Mouse (Mus musculus) G1E (cell line): ENCODE data around the gene Ggps1.

Experiments
- CTCF ChIP-seq: IDR thresholded peaks from 2 replicates; pipeline ENCODE4 v1.5.1; 2012; ENCODE audit warnings: low read depth, low read length, inconsistent platforms, mixed read lengths
- GATA1 ChIP-seq: IDR thresholded peaks from 2 replicates; pipeline ENCODE4 v1.6.1; 2012; ENCODE audit warnings: borderline replicate concordance, low read length, inconsistent platforms, mixed read lengths
- POLR2AphosphoS5 ChIP-seq: IDR thresholded peaks from 2 replicates; pipeline ENCODE4 v1.6.1; 2012; ENCODE audit warnings: low read depth, low read length, inconsistent platforms; ENCODE audit not compliant: insufficient replicate concordance

- TF ChIP-seq CTCF (no peak), POLR2AphosphoS5 (no peak), GATA1 (no peak)
Observed at GRCm38 (mm10) chr13:14038911-14039291, 24.4 kb downstream of the Ggps1 start.
